Mouse (Mus musculus) retina, embryonic 14.5 days (tissue): ENCODE results near the gene Trpv4.
A peak's percentile ranks its signal among the peaks of the same experiment; 100 is the strongest.

Experiments used
- DNase-seq: peaks from one replicate; pipeline ENCODE4 v3.0.0-alpha.2; 2015; ENCODE audit warnings: low spot score

Gene Trpv4

DNA sequence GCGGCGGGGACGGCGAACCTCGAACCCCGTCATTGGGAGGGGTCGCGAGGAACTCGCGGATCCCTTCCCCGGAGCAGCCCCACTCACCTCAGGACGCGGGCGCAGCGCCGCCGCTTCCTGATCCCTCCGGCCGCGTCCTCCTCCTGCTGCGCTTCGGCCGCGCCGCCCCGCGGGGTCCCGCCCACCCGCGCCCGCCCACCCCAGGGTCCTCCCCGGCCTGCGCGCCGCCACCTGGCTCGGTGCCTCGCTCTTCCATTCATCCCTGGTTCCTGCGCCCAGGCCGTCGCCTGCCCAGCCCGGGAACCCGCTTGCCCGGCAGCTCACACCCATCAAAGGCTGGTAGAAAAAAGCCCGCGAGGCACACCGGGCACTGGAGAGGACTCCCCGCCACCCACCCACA is at the start of gene Trpv4:
TSS of gene Trpv4 (minus strand) at position 167 of the 400 bp plus-strand sequence.
- peak; percentile 24 for DNase-seq

DNA sequence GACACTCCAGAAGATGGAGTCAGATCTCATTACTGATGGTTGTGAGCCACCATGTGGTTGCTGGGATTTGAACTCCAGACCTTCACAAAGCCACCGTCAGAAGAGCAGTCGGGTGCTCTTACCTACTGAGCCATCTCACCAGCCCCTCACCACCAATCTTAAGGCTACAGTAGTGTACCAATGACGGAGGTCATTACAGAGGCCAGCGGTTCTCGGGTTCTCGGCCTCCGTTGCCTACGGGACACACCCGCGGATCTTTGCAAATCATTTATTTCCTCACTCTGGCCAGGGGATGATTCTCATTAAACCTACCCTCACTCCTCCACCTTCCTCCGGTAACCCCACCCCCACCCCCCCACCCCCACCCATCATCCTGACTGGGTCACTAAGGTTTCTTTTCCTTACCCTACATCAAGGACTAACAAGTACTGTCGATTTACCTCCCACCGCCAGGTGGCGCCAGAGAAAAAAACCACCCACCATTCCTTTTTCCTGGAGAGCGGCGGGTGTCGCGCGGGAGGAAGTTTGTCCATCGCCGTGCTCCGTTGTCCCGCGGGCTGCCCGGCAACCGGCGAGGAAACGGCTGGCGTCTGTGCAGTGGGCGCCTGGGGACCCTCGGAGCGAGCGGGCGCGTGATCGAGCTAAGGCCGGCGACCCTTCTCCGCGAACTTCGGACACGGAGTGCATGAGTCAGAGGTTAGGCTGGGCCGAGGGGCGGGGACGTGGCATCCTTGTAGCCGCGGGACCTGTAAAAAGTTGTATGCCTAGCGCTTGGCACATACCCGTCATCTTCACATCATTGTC is 49.2 kb upstream of the Trpv4 start, which contains the start of gene Tchp:
TSS of gene Tchp (plus strand) at position 496 of the 804 bp plus-strand sequence.
- DNase-seq: peak; percentile 99

DNA sequence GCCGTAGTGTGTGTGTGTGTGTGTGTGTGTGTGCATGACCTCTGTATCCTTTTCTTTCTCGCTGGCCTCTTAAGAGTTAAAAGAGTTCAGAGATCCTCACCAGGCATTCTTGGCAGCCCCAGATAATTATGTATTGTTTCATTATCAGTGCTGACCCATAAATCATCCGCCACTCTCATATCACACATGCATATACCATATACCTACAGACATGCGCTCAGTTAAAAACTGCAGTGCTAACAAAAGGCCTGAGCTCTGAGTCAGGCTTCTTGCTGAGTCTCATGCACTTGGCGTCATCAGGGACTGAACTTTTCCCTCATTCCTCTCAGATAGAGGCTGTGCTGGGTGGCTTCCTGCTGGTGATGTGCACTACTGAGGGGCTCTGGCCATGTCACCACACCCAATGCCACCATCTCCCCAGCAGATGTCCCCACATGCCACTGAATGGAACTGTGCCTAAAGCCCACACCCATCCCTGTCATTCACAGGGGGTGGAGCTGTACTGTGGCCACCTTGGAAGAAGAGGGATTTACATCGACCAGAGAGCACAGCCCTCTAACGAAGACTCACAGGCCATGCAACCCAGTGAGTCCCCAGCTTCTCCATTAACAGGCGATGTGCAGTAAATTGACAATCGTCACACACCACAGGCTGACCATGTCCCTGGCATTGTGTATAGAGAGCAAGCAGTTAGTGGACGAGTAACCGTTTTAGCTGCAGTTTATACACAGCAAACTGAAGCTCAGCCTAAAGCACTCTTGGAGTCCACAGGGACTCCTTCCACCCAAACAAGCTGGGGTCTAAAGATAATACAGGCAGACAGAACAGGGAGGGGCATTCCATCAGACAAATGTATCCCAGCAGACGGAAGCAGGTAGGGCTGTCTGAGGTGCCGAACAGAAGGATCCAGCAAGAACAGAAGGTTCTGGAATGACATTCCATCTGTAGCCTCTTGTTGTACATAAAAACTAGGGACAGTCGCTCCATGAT is 44.5 kb upstream of the Trpv4 start:
- peak; percentile 76 for DNase-seq

- no peak for DNase-seq
These were observed 40.8 kb upstream of the Trpv4 start for GRCm38 (mm10) chr5:114699015-114699414.

GRCm38 (mm10) chr5:114698044-114698746 is 40.0 kb upstream of the Trpv4 start:
- DNase-seq: no peak

GRCm38 (mm10) chr5:114696939-114697338 is 38.7 kb upstream of the Trpv4 start:
- no peak for DNase-seq

GRCm38 (mm10) chr5:114695775-114696174 is 37.6 kb upstream of the Trpv4 start:
- no peak for DNase-seq

DNA sequence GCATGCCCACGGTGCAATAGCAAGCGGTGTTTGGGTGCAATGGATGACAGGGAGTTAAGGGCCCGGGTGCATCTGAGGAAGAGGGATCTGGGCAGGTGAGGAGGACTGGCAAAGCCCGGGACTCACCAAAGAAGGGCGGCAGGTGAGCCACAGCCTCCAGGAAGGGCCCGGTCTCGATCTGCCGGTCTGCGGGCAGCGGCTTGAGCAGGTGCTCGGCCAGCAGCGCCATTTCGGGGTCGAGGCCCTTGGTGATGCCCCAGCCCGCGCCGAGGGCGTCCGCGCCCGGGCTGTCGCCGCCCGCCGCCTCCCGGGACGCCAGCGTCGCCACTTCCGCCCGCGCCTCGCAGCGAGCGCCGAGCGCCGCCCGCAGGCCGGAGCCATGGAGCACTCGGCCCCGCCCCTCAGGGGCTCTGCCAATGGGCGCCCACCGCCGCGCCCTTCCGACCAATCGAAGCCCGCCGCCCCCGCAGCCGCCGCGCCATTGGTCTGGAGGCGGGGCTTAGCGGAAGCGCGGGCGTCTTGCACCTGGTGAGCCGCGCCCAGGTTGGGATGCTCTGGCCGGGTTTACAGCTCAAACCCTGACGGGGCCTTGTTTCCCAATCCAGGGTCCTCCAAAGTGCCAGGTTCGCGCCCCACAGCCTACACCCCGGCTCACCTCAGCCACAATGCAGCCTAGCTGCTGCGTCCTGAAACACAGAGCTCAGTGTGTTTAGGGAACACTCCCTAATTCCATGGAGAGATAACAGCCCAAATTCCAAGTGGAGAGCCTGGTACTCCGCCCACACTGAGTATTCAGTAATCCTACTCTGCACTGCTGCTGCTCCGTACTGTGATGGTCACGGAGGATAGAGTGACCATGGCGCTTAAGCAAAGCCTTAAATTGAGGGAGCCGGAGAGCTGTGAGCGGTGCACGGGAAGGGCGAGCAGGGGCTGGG is 32.7 kb upstream of the Trpv4 start, which contains the start of gene Gltp:
TSS of gene Gltp (minus strand) at position 352 of the 935 bp plus-strand sequence.
- peak; percentile 96 for DNase-seq

- peak; percentile 30 for DNase-seq
These were observed 31.6 kb upstream of the Trpv4 start for GRCm38 (mm10) chr5:114689700-114690366.

- no peak for DNase-seq
These were observed 30.5 kb upstream of the Trpv4 start for GRCm38 (mm10) chr5:114688703-114689102.

DNA sequence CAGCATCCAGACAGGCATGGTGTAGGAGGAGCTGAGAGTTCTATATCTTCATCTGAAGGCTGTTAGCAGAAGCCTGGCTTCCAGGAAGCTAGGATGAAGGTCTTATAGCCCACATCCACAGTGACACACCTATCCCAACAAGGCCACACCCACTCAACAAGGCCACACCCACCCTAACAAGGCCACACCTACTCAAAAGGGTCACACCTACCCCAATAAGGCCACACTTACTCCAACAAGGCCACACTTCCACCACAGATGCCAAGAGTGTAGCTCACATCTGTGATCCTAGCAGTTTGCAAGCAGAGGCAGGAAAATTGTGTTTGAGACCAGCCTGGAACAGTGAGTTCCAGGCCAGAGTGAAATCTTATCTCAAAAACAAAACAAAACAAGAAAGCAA is 29.7 kb upstream of the Trpv4 start:
- DNase-seq: no peak

- DNase-seq: no peak
These were observed 28.5 kb upstream of the Trpv4 start for GRCm38 (mm10) chr5:114686726-114687210.

- DNase-seq: no peak
These were observed 27.8 kb upstream of the Trpv4 start for GRCm38 (mm10) chr5:114685986-114686385.

DNA sequence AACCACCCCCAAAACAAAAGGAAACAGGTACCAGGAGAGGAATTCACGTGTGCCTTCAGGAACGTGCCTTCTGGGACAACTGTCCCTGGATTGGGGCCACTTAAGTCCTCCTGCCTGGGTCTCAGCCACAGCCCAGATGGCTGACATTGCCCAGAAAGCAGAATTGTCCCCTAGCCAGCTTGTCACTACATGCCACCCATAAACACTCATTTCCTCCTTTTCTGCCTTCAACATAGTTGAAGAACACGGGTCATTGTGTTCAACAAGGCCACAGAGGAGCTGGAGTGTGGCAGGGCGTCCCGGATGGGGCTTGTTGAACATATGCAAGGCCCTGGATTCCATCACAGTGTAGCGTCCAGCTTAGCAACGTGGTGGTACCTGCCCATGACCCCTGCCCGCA is 23.5 kb upstream of the Trpv4 start:
- DNase-seq: no peak

DNA sequence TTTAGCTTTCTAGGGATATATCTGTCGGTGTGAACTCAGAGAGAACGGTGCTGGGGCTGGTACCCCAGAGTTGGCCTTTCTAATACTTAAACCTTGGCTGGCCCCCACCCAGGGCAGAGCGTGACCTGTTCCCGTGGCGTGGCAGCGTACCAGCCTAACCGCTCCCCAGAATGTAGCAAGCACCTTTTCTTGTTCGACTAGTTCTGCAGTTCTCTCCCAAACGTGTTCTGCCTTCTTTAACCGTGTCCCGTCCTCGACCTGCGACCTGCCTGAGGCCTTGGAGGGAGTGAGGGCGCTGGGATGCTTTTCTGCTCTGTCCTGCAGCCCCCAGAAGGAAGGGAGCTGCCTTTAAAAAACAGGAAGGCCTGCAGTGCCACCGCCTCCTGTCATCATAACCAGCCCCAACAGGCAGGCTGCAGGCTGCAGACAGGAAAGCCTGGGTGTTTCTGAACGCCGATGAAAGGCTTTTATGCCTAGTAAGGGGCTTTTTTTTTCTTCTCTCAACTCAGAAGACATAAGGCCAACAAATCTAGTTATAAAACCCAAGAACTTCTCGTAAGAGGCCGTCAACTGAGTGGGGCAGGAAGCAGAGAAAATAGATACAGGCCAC is 22.6 kb upstream of the Trpv4 start:
- no peak for DNase-seq

- no peak for DNase-seq
These were observed 21.8 kb upstream of the Trpv4 start for GRCm38 (mm10) chr5:114679841-114680591.

- no peak for DNase-seq
These were observed 16.4 kb upstream of the Trpv4 start for GRCm38 (mm10) chr5:114674594-114674993.

DNA sequence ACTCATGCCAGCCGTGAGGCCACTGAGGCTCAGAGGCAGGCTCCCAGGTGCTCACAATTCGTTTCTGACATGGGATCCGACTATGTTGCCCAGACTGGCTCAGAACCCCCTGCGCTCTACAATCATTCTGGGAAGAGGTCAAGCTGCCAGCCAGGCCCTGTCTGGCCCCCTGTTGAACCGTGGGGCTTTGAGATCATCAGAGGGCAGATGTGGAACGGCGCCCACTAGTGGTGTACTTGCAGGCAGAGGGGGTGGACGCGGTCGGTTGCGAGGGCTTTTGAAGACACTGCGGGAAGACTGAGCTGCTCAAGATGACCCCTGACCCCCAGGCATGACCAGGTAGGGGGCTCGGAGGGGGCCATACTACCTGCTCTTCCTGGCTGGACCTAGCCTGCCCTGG is 14.9 kb upstream of the Trpv4 start:
- no peak for DNase-seq

DNA sequence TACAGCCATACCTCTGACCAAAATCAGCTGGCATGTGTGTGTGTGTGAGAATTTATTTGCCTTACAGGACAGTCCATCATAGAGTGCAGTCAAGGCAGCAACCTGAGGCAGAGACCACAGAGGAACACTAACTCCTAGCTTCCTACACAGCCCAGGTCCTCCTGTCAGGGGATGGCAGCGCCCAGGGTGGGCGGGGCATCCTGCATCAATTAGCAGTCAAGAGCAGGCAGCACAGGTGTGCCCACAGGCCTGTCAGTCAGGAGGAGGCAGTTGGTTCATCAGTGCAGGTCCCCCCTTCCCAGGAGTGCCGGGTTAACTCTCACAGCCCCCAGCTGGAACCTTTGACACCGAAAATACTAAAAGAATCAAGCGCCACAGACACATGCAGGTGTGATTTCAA is 10.8 kb upstream of the Trpv4 start:
- DNase-seq: no peak
